Mouse (Mus musculus) retina, postnatal 7 days (tissue): ENCODE measurements around the gene Hsd11b1.
A peak's percentile ranks its signal among the peaks of the same experiment; 100 is the strongest.
"Not testable (repeated sequence)": the region's sequence is repeated elsewhere in the genome, so short reads cannot be mapped to it uniquely, and the experiment has no call there.

Source experiments
- DNase-seq: peaks from one replicate; pipeline ENCODE4 v3.0.0-alpha.2; 2012; ENCODE audit warnings: low read depth, low spot score

The Hsd11b1 gene

GRCm38 (mm10) chr1:193279492-193279891, 15.6 kb upstream of the Hsd11b1 start:
- DNase-seq: no peak

DNA sequence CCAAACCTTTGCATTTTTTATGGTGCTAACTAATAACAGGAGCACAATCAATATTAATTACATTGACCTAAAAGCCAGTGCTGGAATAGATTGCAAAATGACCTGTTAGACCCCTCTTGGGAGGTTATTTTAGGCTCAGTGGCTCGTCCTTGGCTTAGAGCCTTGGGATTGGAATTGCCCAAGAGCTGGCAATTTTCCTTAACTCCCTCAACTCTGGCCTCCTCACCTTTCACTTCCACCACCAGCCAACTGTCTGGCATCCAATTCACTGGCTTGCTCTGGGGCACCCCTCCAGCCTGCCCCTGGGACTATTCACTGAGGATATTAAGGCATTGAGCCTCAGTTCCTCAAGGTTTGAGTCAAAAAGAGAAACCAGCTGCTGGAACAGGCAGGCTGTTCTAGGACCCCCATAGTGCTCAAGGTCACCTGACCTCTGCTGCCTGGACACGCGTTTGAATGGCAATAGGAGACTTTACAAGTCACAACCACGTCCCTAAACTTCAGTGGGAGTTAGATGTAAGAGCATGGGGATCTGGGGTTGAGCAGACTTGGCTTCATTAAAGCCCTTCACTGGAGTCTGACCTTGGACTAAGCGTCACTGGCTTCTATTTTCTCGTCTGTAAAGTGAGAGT, 14.7 kb upstream of the Hsd11b1 start:
- no peak for DNase-seq

- DNase-seq: no peak
Observed at GRCm38 (mm10) chr1:193274407-193275071, 10.7 kb upstream of the Hsd11b1 start.

GRCm38 (mm10) chr1:193272916-193273601, 9.2 kb upstream of the Hsd11b1 start, which contains the start of gene G0s2:
TSS of gene G0s2 (minus strand) at chr1:193273217.
- DNase-seq: peak; percentile 16

- DNase-seq: peak; percentile 5
Observed at GRCm38 (mm10) chr1:193272137-193272915, 8.5 kb upstream of the Hsd11b1 start.

- DNase-seq: no peak
Observed at GRCm38 (mm10) chr1:193270965-193271763, 7.3 kb upstream of the Hsd11b1 start.

- no peak for DNase-seq
Observed at GRCm38 (mm10) chr1:193265734-193266133, 1.9 kb upstream of the Hsd11b1 start.

GRCm38 (mm10) chr1:193263026-193263907, 608 bp downstream of the Hsd11b1 start:
- no peak for DNase-seq

GRCm38 (mm10) chr1:193261897-193262548, 1.9 kb downstream of the Hsd11b1 start:
- DNase-seq: no peak

GRCm38 (mm10) chr1:193259559-193259958, 4.3 kb downstream of the Hsd11b1 start:
- DNase-seq: no peak

DNA sequence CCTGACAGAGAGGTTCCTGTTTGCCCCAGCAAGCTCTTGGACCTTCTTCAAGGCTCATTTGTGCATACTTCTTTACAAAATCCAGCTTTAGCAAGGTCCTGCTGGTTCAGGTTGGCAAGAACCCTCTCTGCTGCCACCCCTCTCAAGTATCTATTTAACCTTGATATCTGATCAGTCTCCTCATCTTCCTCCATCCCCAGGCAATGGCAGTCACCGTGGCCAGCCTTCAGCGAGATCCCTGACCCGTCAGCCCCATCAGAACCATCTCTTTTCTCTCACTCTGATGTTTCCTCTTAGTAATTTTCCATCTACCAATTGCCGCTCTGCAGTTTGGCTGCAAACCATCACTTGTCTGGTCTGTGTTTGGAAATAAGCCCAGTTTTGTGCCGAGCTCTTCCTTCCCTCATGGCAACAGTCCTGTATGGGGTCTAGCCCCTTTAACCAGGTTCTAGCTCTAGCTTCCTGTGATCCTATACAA, 7.2 kb downstream of the Hsd11b1 start:
- no peak for DNase-seq

DNA sequence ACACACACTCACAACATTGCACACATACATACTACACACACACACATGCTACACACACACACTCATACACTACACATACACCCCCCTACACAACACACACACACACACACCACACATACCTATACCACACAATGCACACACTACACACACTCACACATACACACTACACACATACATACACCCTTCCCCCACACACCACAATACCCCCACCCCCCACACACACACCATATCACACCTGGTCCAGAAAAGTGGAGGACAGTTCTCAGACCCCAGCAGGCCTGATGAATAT, 7.6 kb downstream of the Hsd11b1 start:
- DNase-seq: no peak

GRCm38 (mm10) chr1:193255488-193256288, 8.2 kb downstream of the Hsd11b1 start:
- DNase-seq: peak; percentile 31

GRCm38 (mm10) chr1:193255032-193255431, 8.8 kb downstream of the Hsd11b1 start:
- DNase-seq: no peak

DNA sequence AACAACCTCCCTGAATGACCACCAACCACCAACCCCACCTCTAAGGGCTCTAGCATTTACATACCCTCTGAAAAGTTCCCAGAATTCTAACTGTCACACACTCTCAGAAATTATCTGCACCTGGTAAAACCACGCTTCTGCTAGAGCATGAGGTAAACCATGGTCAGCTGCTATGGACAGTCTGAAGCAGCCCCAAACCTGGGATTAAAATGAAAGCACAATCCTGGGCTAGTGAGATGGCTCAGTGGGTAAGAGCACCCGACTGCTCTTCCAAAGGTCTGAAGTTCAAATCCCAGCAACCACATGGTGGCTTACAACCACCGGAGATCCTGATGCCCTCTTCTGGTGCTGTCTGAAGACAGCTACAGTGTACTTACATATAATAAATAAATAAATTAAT, 10.0 kb downstream of the Hsd11b1 start:
- DNase-seq: not testable (repeated sequence)

- no peak for DNase-seq
Observed at GRCm38 (mm10) chr1:193252616-193253015, 11.3 kb downstream of the Hsd11b1 start.

- no peak for DNase-seq
Observed at GRCm38 (mm10) chr1:193251386-193251785, 12.5 kb downstream of the Hsd11b1 start.

GRCm38 (mm10) chr1:193250026-193250425, 13.8 kb downstream of the Hsd11b1 start:
- DNase-seq: no peak

DNA sequence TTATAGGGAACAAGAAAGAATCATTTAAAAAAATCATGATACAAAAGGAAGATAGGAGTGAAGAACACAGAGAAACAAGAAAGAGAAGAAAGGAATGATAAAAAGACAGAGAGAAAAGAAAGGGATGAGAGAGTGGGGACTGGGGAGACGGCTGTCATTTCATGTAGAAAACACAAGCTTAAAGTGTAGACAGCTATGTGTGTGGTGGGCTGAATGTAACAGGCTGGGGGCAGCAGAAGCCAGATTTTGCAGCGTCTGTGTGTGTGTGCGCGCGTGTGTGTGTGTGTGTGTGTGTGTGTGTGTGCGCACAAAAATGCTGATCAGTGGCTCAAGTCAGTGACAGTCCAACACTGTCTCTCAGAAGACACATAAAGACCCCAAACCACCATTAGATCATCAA, 19.6 kb downstream of the Hsd11b1 start:
- no peak for DNase-seq
